Mouse (Mus musculus): Measurements from ENCODE around the gene Rheb. TPM values are rescaled to one million over a fixed set of nuclear protein-coding genes. Genes with fewer than 3 reads are reported as not detected.
A peak's percentile ranks its signal among the peaks of the same experiment; 100 is the strongest.
"Not testable (repeated sequence)": the region's sequence is repeated elsewhere in the genome, so short reads cannot be mapped to it uniquely, and the experiment has no call there.

The Rheb gene
- polyA plus RNA-seq, 1 experiment from 2014 or later = 244 TPM

DNA sequence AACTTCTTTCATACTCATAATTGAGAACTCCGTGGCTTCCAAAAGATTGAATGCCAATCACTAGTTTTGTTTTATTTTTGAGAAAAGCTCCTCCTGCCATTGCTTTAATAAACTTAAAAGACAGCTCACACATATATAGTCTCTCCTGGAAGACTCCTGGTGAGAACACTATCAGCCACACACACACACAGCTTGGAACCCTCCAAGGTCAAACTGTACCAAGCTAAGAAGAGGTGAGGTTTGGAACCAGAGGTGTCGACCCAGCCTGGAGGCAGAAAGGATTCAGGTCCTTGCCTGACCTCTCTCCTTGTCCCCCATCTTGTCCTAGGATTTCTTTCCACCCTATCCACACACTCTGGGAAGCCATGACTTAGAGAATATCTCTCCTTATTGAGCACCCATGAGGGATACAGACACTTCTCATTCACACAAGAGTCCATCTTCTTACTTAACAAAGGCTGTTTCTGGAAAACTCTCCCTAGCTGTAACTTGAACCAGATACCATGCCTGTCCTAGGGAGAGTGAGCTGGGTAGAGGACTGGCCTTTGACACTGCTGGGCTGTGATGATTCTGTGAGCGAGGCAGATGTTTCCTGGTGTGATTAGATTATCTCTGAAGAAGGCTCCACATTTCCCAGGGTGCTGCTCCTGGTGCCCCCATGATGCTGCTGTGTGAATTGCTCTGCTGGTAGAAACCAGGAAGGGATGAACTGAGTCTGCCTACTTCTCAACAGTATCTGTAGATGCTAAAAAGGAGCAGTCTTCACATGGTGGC lies 12.6 kb upstream of the Rheb start:
- 62% methylated on average over 3 of the region's 3 CpGs for WGBS
- DNase-seq (ENCODE audit: low spot score) (no peak), ATAC-seq (replicated peaks; ENCODE audit: insufficient number of reproducible peaks, low FRiP score, low TSS enrichment, low read depth) (no peak)
- no peak overlapping the region for H3K4me2 ChIP-seq (ENCODE audit: low read depth, low read length)
- no peaks in the 10 kb centered on the region for H3K36me3 ChIP-seq (replicated peaks; ENCODE audit: control insufficient read depth, insufficient read depth, low read depth, low read length)
- no peak overlapping the region for H3K4me3 ChIP-seq (ENCODE audit: low read depth, low read length)
- no peaks in the 10 kb centered on the region for H3K9me3 ChIP-seq (replicated peaks; ENCODE audit: control insufficient read depth, low read length)
- H3K27ac ChIP-seq (replicated peaks; ENCODE audit: low read depth, low read length) = no peak overlapping the region
- H3K27me3 ChIP-seq (ENCODE audit: control insufficient read depth, insufficient read depth, low read length) = no peaks in the 10 kb centered on the region
- H3K4me1 ChIP-seq (ENCODE audit: control insufficient read depth, insufficient read depth, low read length) = no peaks in the 10 kb centered on the region
- no peak overlapping the region for H3K9ac ChIP-seq (replicated peaks; ENCODE audit: low read length)

DNA sequence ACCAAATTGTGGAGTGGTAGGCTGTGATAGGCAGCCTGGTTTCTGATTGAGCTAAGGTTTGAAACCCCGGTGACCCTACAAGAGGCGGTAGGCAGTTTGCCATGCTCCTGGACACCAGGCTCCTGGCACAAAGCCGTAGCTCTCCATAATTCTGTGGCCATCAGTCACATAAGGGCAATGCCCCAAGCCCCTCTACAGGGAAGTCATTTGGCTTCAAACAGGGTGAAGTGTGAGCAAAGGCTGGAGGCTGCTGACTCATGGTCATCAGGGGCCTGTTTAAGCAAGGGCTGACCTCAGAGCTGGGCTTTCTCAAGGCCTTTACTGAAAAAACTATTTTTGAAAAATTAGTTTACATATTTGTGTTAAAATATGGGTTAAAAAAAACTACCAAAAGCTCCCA lies 11.8 kb upstream of the Rheb start:
- Histone ChIP-seq H3K4me2 (ENCODE audit: low read depth, low read length) (no peak overlapping the region), H3K4me3 (ENCODE audit: low read depth, low read length) (no peak overlapping the region), H3K4me1 (ENCODE audit: control insufficient read depth, insufficient read depth, low read length) (no peaks in the 10 kb centered on the region), H3K36me3 (replicated peaks; ENCODE audit: control insufficient read depth, insufficient read depth, low read depth, low read length) (no peaks in the 10 kb centered on the region), H3K9ac (replicated peaks; ENCODE audit: low read length) (no peak overlapping the region), H3K27ac (replicated peaks; ENCODE audit: low read depth, low read length) (no peak overlapping the region), H3K9me3 (replicated peaks; ENCODE audit: control insufficient read depth, low read length) (no peaks in the 10 kb centered on the region), H3K27me3 (ENCODE audit: control insufficient read depth, insufficient read depth, low read length) (no peaks in the 10 kb centered on the region)
- DNase-seq (ENCODE audit: low spot score) (no peak), ATAC-seq (replicated peaks; ENCODE audit: insufficient number of reproducible peaks, low FRiP score, low TSS enrichment, low read depth) (no peak)
- 92% methylated on average over 3 of the region's 3 CpGs for WGBS

GRCm38 (mm10) chr5:24848261-24848660 lies 5.8 kb upstream of the Rheb start:
- DNase-seq (ENCODE audit: low spot score); H3K9ac ChIP-seq (replicated peaks; ENCODE audit: low read length): not testable (repeated sequence)
- 88% methylated on average over 14 of the region's 14 CpGs for WGBS

DNA sequence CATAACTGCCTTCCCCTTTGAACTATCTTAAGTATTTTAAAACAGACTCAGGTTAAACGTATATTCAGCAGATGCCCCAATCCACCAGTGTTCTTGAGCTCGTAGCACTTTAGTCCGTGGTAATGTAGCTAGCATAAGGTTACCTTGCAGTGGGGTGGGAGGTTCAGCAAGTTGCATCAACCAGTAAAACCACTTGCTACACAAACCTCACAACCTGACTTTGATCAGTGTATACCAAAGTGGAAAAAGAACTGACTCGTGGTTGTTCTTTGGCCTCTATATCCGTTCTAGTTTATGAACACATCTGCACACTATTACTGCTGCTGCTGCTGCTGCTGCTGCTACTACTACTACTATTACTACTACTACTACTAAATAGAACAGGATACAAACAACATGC lies 1.4 kb upstream of the Rheb start:
- Histone ChIP-seq H3K4me2 (ENCODE audit: low read depth, low read length) (no peak overlapping the region), H3K9me3 (replicated peaks; ENCODE audit: control insufficient read depth, low read length) (no peaks in the 10 kb centered on the region), H3K27me3 (ENCODE audit: control insufficient read depth, insufficient read depth, low read length) (no peaks in the 10 kb centered on the region), H3K27ac (replicated peaks; ENCODE audit: low read depth, low read length) (no peak overlapping the region), H3K9ac (replicated peaks; ENCODE audit: low read length) (no peak overlapping the region), H3K36me3 (replicated peaks; ENCODE audit: control insufficient read depth, insufficient read depth, low read depth, low read length) (no peaks in the 10 kb centered on the region), H3K4me1 (ENCODE audit: control insufficient read depth, insufficient read depth, low read length) (peaks cover 3% of the 10 kb centered on the region; the same call in 1 of the 2 replicates), H3K4me3 (ENCODE audit: low read depth, low read length) (no peak overlapping the region)
- no peak for ATAC-seq (replicated peaks; ENCODE audit: insufficient number of reproducible peaks, low FRiP score, low TSS enrichment, low read depth)
- no peak for DNase-seq (ENCODE audit: low spot score)
- 88% methylated on average over 5 of the region's 5 CpGs for WGBS

More at GRCm38 (mm10) chr5:24848261-24848660, 5.8 kb upstream of the Rheb start:
- not testable (repeated sequence) for H3K27me3 ChIP-seq (ENCODE audit: control insufficient read depth, insufficient read depth, low read length); H3K27ac ChIP-seq (replicated peaks; ENCODE audit: low read depth, low read length); H3K36me3 ChIP-seq (replicated peaks; ENCODE audit: control insufficient read depth, insufficient read depth, low read depth, low read length); ATAC-seq (replicated peaks; ENCODE audit: insufficient number of reproducible peaks, low FRiP score, low TSS enrichment, low read depth); H3K4me3 ChIP-seq (ENCODE audit: low read depth, low read length); H3K4me2 ChIP-seq (ENCODE audit: low read depth, low read length); H3K9me3 ChIP-seq (replicated peaks; ENCODE audit: control insufficient read depth, low read length); H3K4me1 ChIP-seq (ENCODE audit: control insufficient read depth, insufficient read depth, low read length)

GRCm38 (mm10) chr5:24843103-24843475 lies 665 bp upstream of the Rheb start:
- H3K9me3 ChIP-seq (replicated peaks; ENCODE audit: control insufficient read depth, low read length) = no peaks in the 10 kb centered on the region
- peaks cover 3% of the 10 kb centered on the region; the same call in 1 of the 2 replicates for H3K4me1 ChIP-seq (ENCODE audit: control insufficient read depth, insufficient read depth, low read length)
- ATAC-seq (replicated peaks; ENCODE audit: insufficient number of reproducible peaks, low FRiP score, low TSS enrichment, low read depth) = peak; percentile 34
- WGBS = 2% methylated on average over 21 of the region's 21 CpGs
- peak overlapping the region; percentile 91 for H3K4me2 ChIP-seq (ENCODE audit: low read depth, low read length)
- H3K27ac ChIP-seq (replicated peaks; ENCODE audit: low read depth, low read length) = peak overlapping the region; percentile 57
- H3K9ac ChIP-seq (replicated peaks; ENCODE audit: low read length) = peak overlapping the region; percentile 52
- H3K36me3 ChIP-seq (replicated peaks; ENCODE audit: control insufficient read depth, insufficient read depth, low read depth, low read length) = no peaks in the 10 kb centered on the region
- DNase-seq (ENCODE audit: low spot score) = no peak
- peak overlapping the region; percentile 94 for H3K4me3 ChIP-seq (ENCODE audit: low read depth, low read length)
- H3K27me3 ChIP-seq (ENCODE audit: control insufficient read depth, insufficient read depth, low read length) = no peaks in the 10 kb centered on the region

GRCm38 (mm10) chr5:24841662-24842273 lies 656 bp downstream of the Rheb start:
- Histone ChIP-seq H3K4me1 (ENCODE audit: control insufficient read depth, insufficient read depth, low read length) (peaks cover 3% of the 10 kb centered on the region; the same call in 1 of the 2 replicates), H3K9ac (replicated peaks; ENCODE audit: low read length) (peak overlapping the region; percentile 94), H3K36me3 (replicated peaks; ENCODE audit: control insufficient read depth, insufficient read depth, low read depth, low read length) (no peaks in the 10 kb centered on the region), H3K9me3 (replicated peaks; ENCODE audit: control insufficient read depth, low read length) (no peaks in the 10 kb centered on the region), H3K27me3 (ENCODE audit: control insufficient read depth, insufficient read depth, low read length) (no peaks in the 10 kb centered on the region), H3K4me2 (ENCODE audit: low read depth, low read length) (peak overlapping the region; percentile 72), H3K27ac (replicated peaks; ENCODE audit: low read depth, low read length) (peak overlapping the region; percentile 98), H3K4me3 (ENCODE audit: low read depth, low read length) (peak overlapping the region; percentile 94)
- ATAC-seq (replicated peaks; ENCODE audit: insufficient number of reproducible peaks, low FRiP score, low TSS enrichment, low read depth) (no peak; the same call in 1 of the 2 replicates), DNase-seq (ENCODE audit: low spot score) (peak; percentile 37)
- 0% methylated on average over 50 of the region's 50 CpGs for WGBS

DNA sequence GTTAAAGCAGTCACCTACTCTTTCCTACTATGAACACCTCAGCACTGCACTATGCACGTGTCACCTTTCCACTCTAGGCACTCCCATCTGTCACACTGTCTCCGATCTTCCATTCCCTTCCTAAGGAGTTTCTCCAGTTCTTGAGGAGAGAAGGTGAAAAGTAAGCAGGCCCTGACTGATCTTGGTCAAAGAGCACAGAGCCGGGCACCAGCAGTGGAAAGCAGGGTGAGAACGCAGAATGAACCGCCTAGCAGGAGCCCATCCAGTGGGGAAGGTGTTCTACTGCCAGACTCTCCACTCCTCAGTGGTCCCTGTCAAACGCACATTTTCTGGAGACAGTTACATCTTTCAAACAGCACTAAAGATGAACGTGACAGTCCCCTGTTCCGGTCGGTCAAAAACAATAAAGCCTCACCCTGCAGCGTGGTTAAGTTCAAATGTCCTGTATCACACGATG lies 1.4 kb downstream of the Rheb start:
- peak overlapping the region; percentile 94 for H3K4me3 ChIP-seq (ENCODE audit: low read depth, low read length)
- no peaks in the 10 kb centered on the region for H3K27me3 ChIP-seq (ENCODE audit: control insufficient read depth, insufficient read depth, low read length)
- peaks cover 3% of the 10 kb centered on the region; the same call in 1 of the 2 replicates for H3K4me1 ChIP-seq (ENCODE audit: control insufficient read depth, insufficient read depth, low read length)
- DNase-seq (ENCODE audit: low spot score) (no peak), ATAC-seq (replicated peaks; ENCODE audit: insufficient number of reproducible peaks, low FRiP score, low TSS enrichment, low read depth) (no peak)
- no peaks in the 10 kb centered on the region for H3K9me3 ChIP-seq (replicated peaks; ENCODE audit: control insufficient read depth, low read length)
- H3K27ac ChIP-seq (replicated peaks; ENCODE audit: low read depth, low read length) = no peak overlapping the region
- 28% methylated on average over 11 of the region's 11 CpGs for WGBS
- peak overlapping the region; percentile 72 for H3K4me2 ChIP-seq (ENCODE audit: low read depth, low read length)
- H3K9ac ChIP-seq (replicated peaks; ENCODE audit: low read length) = peak overlapping the region; percentile 94
- H3K36me3 ChIP-seq (replicated peaks; ENCODE audit: control insufficient read depth, insufficient read depth, low read depth, low read length) = no peaks in the 10 kb centered on the region

- Histone ChIP-seq H3K4me2 (ENCODE audit: low read depth, low read length) (no peak overlapping the region), H3K4me3 (ENCODE audit: low read depth, low read length) (no peak overlapping the region), H3K27ac (replicated peaks; ENCODE audit: low read depth, low read length) (no peak overlapping the region), H3K36me3 (replicated peaks; ENCODE audit: control insufficient read depth, insufficient read depth, low read depth, low read length) (no peaks in the 10 kb centered on the region), H3K27me3 (ENCODE audit: control insufficient read depth, insufficient read depth, low read length) (no peaks in the 10 kb centered on the region), H3K4me1 (ENCODE audit: control insufficient read depth, insufficient read depth, low read length) (no peaks in the 10 kb centered on the region), H3K9me3 (replicated peaks; ENCODE audit: control insufficient read depth, low read length) (no peaks in the 10 kb centered on the region), H3K9ac (replicated peaks; ENCODE audit: low read length) (no peak overlapping the region)
- ATAC-seq (replicated peaks; ENCODE audit: insufficient number of reproducible peaks, low FRiP score, low TSS enrichment, low read depth) = no peak
- no peak for DNase-seq (ENCODE audit: low spot score)
- 87% methylated on average over 5 of the region's 5 CpGs for whole genome bisulfite sequencing
Measured at GRCm38 (mm10) chr5:24834491-24834890, 7.9 kb downstream of the Rheb start.

Measured in embryonic facial prominence, embryonic 11.5 days (tissue).